Mouse (Mus musculus) limb, embryonic 12.5 days (tissue): ENCODE measurements at regions not wholly inside any gene's neighbourhood (a gene's known extent, or its start where the extent isn't known, plus 50 kb on each side); places are given as distances from the start of the nearest gene placed in this dataset.

Source experiments
- ATAC-seq: fragments of 200-750 bp; cut with Nextera tagmentation; 2 replicates; pipeline ENCODE4 v1.8.0; 2017; ENCODE audit warnings: low read depth, moderate TSS enrichment; ENCODE audit not compliant: insufficient number of reproducible peaks, insufficient read depth, low FRiP score, low TSS enrichment
- H3K27ac ChIP-seq: fragments of 300-500 bp; sonication (generic); 2 replicates; pipeline ENCODE4 v1.5.1; 2016; ENCODE audit warnings: mild to moderate bottlenecking, moderate library complexity
- H3K27me3 ChIP-seq: fragments of 300-500 bp; sonication (generic); 2 replicates; pipeline ENCODE4 v1.6.1; 2016; ENCODE audit warnings: mild to moderate bottlenecking, moderate library complexity
- H3K36me3 ChIP-seq: fragments of 300-500 bp; sonication (generic); 2 replicates; pipeline ENCODE4 v1.6.1; 2016; ENCODE audit warnings: mild to moderate bottlenecking, moderate library complexity
- H3K4me1 ChIP-seq: fragments of 300-500 bp; sonication (generic); replicated peaks from 2 replicates; pipeline ENCODE4 v1.6.1; 2016
- H3K4me2 ChIP-seq: fragments of 300-500 bp; sonication (generic); 2 replicates; pipeline ENCODE4 v1.6.1; 2016; ENCODE audit warnings: mild to moderate bottlenecking, moderate library complexity
- H3K4me3 ChIP-seq: fragments of 300-500 bp; sonication (generic); replicated peaks from 2 replicates; pipeline ENCODE4 v1.5.1; 2016; ENCODE audit warnings: mild to moderate bottlenecking
- H3K9ac ChIP-seq: fragments of 300-500 bp; sonication (generic); replicated peaks from 2 replicates; pipeline ENCODE4 v1.6.1; 2016; ENCODE audit warnings: mild to moderate bottlenecking, moderate library complexity
- H3K9me3 ChIP-seq: fragments of 300-500 bp; sonication (generic); 2 replicates; pipeline ENCODE4 v1.6.1; 2016; ENCODE audit warnings: mild to moderate bottlenecking, moderate library complexity
- WGBS: fragments of 180-500 bp; shearing (Covaris S2); methylation state at CpG from one replicate; pipeline ENCODE4 v1.1.7; 2016; 5-methylcytosine and 5-hydroxymethylcytosine counted together

- 64% methylated on average over 7 of the region's 7 CpGs for WGBS
- Histone ChIP-seq H3K9ac (no peak overlapping the region), H3K36me3 (no peaks in the 10 kb centered on the region), H3K9me3 (no peaks in the 10 kb centered on the region), H3K27me3 (no peaks in the 10 kb centered on the region), H3K27ac (no peak overlapping the region), H3K4me2 (no peak overlapping the region), H3K4me3 (no peak overlapping the region), H3K4me1 (peaks cover 15% of the 10 kb centered on the region)
- ATAC-seq = no peak
Observed at GRCm38 (mm10) chr3:143865626-143866025, 339.4 kb downstream of the Lmo4 start.

GRCm38 (mm10) chr3:143864490-143864889, 340.5 kb downstream of the Lmo4 start:
- Histone ChIP-seq H3K27ac (no peak overlapping the region), H3K4me2 (0 out of 2 replicates have a peak overlapping the region, but pooled peaks have one; percentile 1), H3K27me3 (no peaks in the 10 kb centered on the region), H3K4me3 (no peak overlapping the region), H3K9ac (no peak overlapping the region), H3K36me3 (no peaks in the 10 kb centered on the region), H3K4me1 (peaks cover 15% of the 10 kb centered on the region), H3K9me3 (no peaks in the 10 kb centered on the region)
- WGBS = 45% methylated on average over 10 of the region's 10 CpGs
- no peak for ATAC-seq

GRCm38 (mm10) chr3:143862531-143862930, 342.5 kb downstream of the Lmo4 start:
- no peak for ATAC-seq
- Histone ChIP-seq H3K9me3 (no peaks in the 10 kb centered on the region), H3K36me3 (no peaks in the 10 kb centered on the region), H3K9ac (no peak overlapping the region), H3K4me1 (peaks cover 15% of the 10 kb centered on the region), H3K4me3 (no peak overlapping the region), H3K27me3 (no peaks in the 10 kb centered on the region), H3K4me2 (peak overlapping the region; percentile 27; the same call in 1 of the 2 replicates), H3K27ac (peak overlapping the region; percentile 53; the same call in 1 of the 2 replicates)
- 21% methylated on average over 11 of the region's 11 CpGs for WGBS

GRCm38 (mm10) chr3:143861866-143862265, 343.2 kb downstream of the Lmo4 start:
- 89% methylated on average over 4 of the region's 4 CpGs for WGBS
- Histone ChIP-seq H3K4me3 (no peak overlapping the region), H3K27ac (no peak overlapping the region), H3K27me3 (no peaks in the 10 kb centered on the region), H3K4me2 (no peak overlapping the region), H3K9me3 (no peaks in the 10 kb centered on the region), H3K4me1 (peaks cover 15% of the 10 kb centered on the region), H3K36me3 (no peaks in the 10 kb centered on the region), H3K9ac (no peak overlapping the region)
- ATAC-seq = no peak

DNA sequence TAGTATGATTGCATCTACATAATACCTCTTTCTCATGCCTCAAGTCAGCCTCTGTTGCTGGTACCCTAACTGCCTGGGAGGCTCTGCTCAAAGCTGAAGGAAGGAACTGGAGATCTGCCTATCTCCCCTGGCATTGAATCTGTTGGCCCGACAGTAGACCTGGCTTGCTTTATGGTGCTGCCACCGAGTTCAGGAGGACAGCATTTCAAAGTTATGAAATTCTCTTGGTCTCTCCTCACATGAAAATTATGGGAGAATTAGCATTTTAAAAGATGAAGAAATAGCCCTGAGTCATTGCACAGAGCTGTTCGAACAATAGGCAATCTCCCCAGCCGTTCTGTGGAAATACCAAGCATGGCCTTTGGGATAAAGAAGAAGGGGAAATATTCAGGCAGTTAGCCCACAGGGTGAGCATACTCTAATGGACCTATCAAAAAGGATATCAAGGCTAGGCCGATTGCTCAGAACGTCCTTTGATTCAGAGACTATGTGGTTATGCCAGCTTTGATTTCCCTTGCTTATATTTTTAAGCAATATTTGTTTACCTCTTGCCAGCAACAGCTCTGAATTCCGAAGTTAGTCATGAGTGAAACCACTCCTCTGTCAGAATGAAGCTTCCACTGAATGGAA, 369.3 kb downstream of the Lmo4 start:
- H3K4me2 ChIP-seq = no peak overlapping the region
- 88% methylated on average over 7 of the region's 7 CpGs for WGBS
- no peaks in the 10 kb centered on the region for H3K9me3 ChIP-seq
- H3K4me1 ChIP-seq = no peaks in the 10 kb centered on the region
- no peak for ATAC-seq
- no peak overlapping the region for H3K9ac ChIP-seq
- no peak overlapping the region for H3K4me3 ChIP-seq
- no peak overlapping the region for H3K27ac ChIP-seq
- H3K36me3 ChIP-seq = no peaks in the 10 kb centered on the region
- H3K27me3 ChIP-seq = no peaks in the 10 kb centered on the region

DNA sequence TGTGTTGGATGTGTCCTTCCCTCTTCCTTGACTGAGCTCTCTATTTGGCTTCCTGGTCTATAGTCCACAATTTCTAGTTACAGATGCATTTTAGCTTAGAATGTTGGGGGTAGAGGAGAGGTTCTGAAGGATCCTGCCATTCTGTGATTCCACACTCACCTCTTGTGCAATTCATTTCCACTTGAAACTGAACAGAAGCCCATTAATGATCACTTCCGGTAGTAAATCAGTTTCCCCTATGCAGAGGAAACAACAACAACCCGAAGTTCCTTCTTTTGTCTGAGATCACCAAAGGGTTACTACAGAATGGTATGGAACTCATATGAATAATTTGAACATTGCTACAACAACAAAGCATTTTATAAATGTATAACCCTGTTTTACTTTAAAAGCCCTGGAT, 370.3 kb downstream of the Lmo4 start:
- Histone ChIP-seq H3K9me3 (no peaks in the 10 kb centered on the region), H3K4me1 (no peaks in the 10 kb centered on the region), H3K27me3 (no peaks in the 10 kb centered on the region), H3K4me3 (no peak overlapping the region), H3K9ac (no peak overlapping the region), H3K36me3 (no peaks in the 10 kb centered on the region), H3K27ac (no peak overlapping the region), H3K4me2 (no peak overlapping the region)
- 66% methylated on average over 2 of the region's 2 CpGs for WGBS
- ATAC-seq = no peak

DNA sequence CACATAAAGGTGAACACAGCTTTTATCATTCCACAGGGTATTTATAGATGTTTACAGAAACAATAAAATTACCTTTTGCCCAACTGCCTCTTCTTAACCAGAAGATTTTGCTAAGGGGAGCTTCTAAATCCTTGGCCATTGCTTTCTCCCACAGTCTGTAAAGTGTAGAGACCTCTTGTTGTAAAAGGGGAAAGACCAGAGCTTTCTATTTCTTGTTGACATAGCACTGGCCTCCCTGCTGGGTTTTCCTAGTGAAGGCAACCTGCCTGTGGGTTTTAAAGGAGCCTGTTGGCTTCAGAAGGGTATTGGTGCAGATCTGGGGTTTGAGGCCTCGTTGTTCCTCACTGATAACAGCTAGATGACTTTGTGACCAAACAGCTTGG, 381.6 kb downstream of the Lmo4 start:
- no peaks in the 10 kb centered on the region for H3K36me3 ChIP-seq
- no peak overlapping the region for H3K4me2 ChIP-seq
- H3K27me3 ChIP-seq = peaks cover 15% of the 10 kb centered on the region; the same call in 1 of the 2 replicates
- no peak overlapping the region for H3K27ac ChIP-seq
- ATAC-seq = no peak
- no peak overlapping the region for H3K9ac ChIP-seq
- no peaks in the 10 kb centered on the region for H3K9me3 ChIP-seq
- no peak overlapping the region for H3K4me3 ChIP-seq
- WGBS = 22% methylated on average over 1 of the region's 1 CpGs
- peaks cover 30% of the 10 kb centered on the region for H3K4me1 ChIP-seq

DNA sequence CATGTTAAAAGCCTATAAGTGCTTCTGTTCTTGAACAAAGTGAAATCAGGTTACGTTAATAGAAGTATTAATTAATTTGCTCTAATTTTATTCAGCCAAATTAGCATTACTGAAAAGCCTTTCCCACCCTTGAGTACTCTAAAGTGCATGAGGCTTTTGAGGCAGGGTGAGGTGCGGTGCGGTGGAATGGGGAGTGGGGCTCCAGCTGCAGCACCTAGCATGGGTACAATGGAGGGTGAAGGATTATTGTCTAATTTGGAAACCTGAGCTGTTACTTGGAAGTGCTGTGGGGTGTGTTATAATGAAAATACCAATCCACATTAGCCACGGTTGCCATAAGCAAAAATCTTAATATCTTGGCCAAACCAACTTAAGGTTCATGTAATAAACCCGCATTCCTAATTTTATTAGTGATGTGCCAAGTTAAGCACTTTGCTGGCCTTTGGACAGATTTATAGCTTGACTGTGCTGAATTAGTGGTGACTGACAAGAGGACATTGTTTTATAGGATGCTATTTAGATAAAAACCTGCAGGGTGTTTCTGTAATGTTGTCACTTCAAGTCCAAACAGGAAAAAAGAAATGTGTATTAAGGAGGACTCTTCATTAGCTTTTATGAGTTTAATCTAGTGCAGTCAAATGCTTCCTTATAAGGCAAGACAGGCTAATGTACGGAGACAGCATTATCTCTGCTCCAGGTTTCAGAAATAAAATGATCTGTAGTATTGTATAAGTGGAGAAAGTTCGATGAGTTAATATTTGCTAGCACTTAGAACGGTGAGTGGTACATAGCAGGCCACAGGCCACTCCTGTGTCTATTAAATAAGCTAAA, 382.2 kb downstream of the Lmo4 start:
- Histone ChIP-seq H3K4me3 (no peak overlapping the region), H3K4me1 (peaks cover 30% of the 10 kb centered on the region), H3K4me2 (no peak overlapping the region), H3K27ac (no peak overlapping the region), H3K9ac (no peak overlapping the region), H3K36me3 (no peaks in the 10 kb centered on the region), H3K9me3 (no peaks in the 10 kb centered on the region), H3K27me3 (peaks cover 15% of the 10 kb centered on the region; the same call in 1 of the 2 replicates)
- 35% methylated on average over 8 of the region's 8 CpGs for WGBS
- no peak for ATAC-seq

DNA sequence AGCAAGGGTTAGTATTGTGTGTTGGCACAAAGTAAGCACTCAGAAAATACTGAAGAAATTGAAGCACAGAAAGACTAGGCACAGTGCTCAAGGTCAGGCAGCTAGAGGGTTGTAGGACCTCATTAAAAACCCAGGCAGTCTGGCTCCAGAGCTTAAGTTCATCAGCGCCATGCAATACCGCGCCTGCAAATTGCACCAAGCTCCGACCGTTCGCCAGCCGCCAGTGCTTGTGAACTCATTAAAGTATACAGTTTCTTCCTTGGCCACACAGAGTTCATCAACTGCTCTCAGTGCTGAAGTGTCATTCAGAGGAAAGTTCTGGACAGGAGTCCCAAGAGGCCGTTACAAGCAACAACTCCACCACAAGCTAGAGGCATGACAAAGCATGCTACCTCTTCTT, 397.5 kb downstream of the Lmo4 start:
- Histone ChIP-seq H3K4me1 (peaks cover 8% of the 10 kb centered on the region), H3K27me3 (peaks cover 24% of the 10 kb centered on the region), H3K36me3 (no peaks in the 10 kb centered on the region), H3K4me3 (no peak overlapping the region), H3K9me3 (no peaks in the 10 kb centered on the region), H3K27ac (peak overlapping the region; percentile 18; the same call in 1 of the 2 replicates), H3K9ac (no peak overlapping the region), H3K4me2 (no peak overlapping the region)
- ATAC-seq = no peak
- 39% methylated on average over 8 of the region's 8 CpGs for WGBS

GRCm38 (mm10) chr3:143806940-143807339, 398.1 kb downstream of the Lmo4 start:
- Histone ChIP-seq H3K27me3 (peaks cover 19% of the 10 kb centered on the region), H3K4me2 (no peak overlapping the region), H3K36me3 (no peaks in the 10 kb centered on the region), H3K9me3 (no peaks in the 10 kb centered on the region), H3K9ac (no peak overlapping the region), H3K4me1 (peaks cover 8% of the 10 kb centered on the region), H3K4me3 (no peak overlapping the region), H3K27ac (no peak overlapping the region)
- ATAC-seq = no peak
- WGBS = 70% methylated on average over 3 of the region's 3 CpGs

- WGBS = 20% methylated on average over 5 of the region's 5 CpGs
- 0 out of 2 replicates have a peak overlapping the region, but pooled peaks have one; percentile 23 for H3K9ac ChIP-seq
- H3K9me3 ChIP-seq = no peaks in the 10 kb centered on the region
- no peak overlapping the region for H3K27ac ChIP-seq
- no peak overlapping the region for H3K4me2 ChIP-seq
- H3K4me3 ChIP-seq = no peak overlapping the region
- H3K4me1 ChIP-seq = peaks cover 27% of the 10 kb centered on the region
- ATAC-seq = no peak
- H3K27me3 ChIP-seq = no peaks in the 10 kb centered on the region
- H3K36me3 ChIP-seq = no peaks in the 10 kb centered on the region
Observed at GRCm38 (mm10) chr3:143797850-143798249, 407.2 kb downstream of the Lmo4 start.
